Mouse (Mus musculus) CH12.LX (cell line): ENCODE data around the gene Casz1.

Experiments
- CTCF ChIP-seq, 2 experiments: IDR thresholded peaks in 1 of 2; conservative IDR thresholded peaks in 1 of 2; 2 replicates each; pipeline ENCODE4 v1.5.1; 2011 to 2012; ENCODE audit warnings: low read depth in 2 of 2, low read length in 2 of 2, improper control_type of control experiment in 1 of 2, inconsistent platforms in 1 of 2, mild to moderate bottlenecking in 1 of 2, moderate library complexity in 1 of 2
- MAZ ChIP-seq: IDR thresholded peaks from 2 replicates; pipeline ENCODE4 v1.6.1; 2012; ENCODE audit warnings: low read depth, mild to moderate bottlenecking, inconsistent platforms, low read length, improper control_type of control experiment, moderate library complexity
- POLR2A ChIP-seq: IDR thresholded peaks from 2 replicates; pipeline ENCODE4 v1.6.1; 2011; ENCODE audit warnings: low read depth, mild to moderate bottlenecking, improper control_type of control experiment, low read length

DNA sequence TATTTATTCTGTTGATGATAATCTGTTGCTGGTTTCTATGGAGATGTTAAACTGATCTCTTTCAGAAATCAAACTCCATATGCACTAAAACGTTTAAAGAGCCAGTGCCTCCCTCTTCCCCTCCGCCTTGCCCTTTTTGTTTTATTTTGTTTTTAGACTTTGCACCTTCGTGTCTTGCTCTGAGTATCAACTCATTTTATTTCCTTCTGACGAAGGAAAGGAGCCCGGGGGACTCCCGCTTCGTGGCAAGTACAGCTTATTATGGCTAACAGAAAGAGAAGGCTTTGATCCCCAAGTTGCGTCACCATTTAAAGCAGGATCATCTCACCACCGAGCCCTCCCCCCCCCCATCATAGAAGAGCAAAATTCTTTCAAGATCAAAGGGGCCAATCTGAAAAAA is 3.2 kb downstream of the Casz1 start:
- TF ChIP-seq MAZ = no peak
- TF ChIP-seq CTCF (conservative IDR thresholded peaks at IDR 0.05 in 1 of 2, IDR thresholded peaks at IDR 0.05 in 1 of 2; ENCODE audit: low read depth in 2 of 2, low read length in 2 of 2) = no peak
- no peak for TF ChIP-seq POLR2A
